Mouse (Mus musculus) ES-Bruce4 (cell line): ENCODE measurements around the gene Cpox. TPM values are rescaled to one million over a fixed set of nuclear protein-coding genes. Genes with fewer than 3 reads are reported as not detected.

Experiments used
- H3K27ac ChIP-seq: 2 replicates; pipeline ENCODE4 v1.5.1; 2012; ENCODE audit warnings: low read length, inconsistent platforms; ENCODE audit not compliant: insufficient read depth
- H3K27me3 ChIP-seq: 2 replicates; pipeline ENCODE4 v1.6.1; 2012; ENCODE audit warnings: mild to moderate bottlenecking, low read length, inconsistent platforms; ENCODE audit not compliant: control insufficient read depth, poor library complexity, insufficient read depth, severe bottlenecking
- H3K36me3 ChIP-seq: 2 replicates; pipeline ENCODE4 v1.6.1; 2012; ENCODE audit warnings: inconsistent platforms, mild to moderate bottlenecking, low read length, moderate library complexity; ENCODE audit not compliant: control insufficient read depth, poor library complexity, insufficient read depth, severe bottlenecking
- H3K4me1 ChIP-seq: one replicate; pipeline ENCODE4 v1.8.1; 2011; ENCODE audit warnings: low read length; ENCODE audit not compliant: control insufficient read depth, insufficient read depth
- H3K4me3 ChIP-seq: 2 replicates; pipeline ENCODE4 v1.5.1; 2011; ENCODE audit warnings: low read depth, mild to moderate bottlenecking, low read length
- H3K9ac ChIP-seq: 2 replicates; pipeline ENCODE4 v1.6.1; 2012; ENCODE audit warnings: low read depth, mild to moderate bottlenecking, inconsistent platforms; ENCODE audit not compliant: poor library complexity, severe bottlenecking
- H3K9me3 ChIP-seq: replicated peaks from 2 replicates; pipeline ENCODE4 v1.6.1; 2012; ENCODE audit warnings: mild to moderate bottlenecking, low read length, inconsistent platforms; ENCODE audit not compliant: control insufficient read depth, poor library complexity, insufficient read depth, severe bottlenecking
- CTCF ChIP-seq: IDR thresholded peaks from one replicate; pipeline ENCODE4 v1.8.1; 2011; ENCODE audit warnings: low read depth, low read length
- EP300 ChIP-seq: IDR thresholded peaks from 2 replicates; pipeline ENCODE4 v1.6.1; 2011; ENCODE audit warnings: low read depth, low read length; ENCODE audit not compliant: insufficient read depth
- POLR2A ChIP-seq: IDR thresholded peaks from one replicate; pipeline ENCODE4 v1.8.1; 2011; ENCODE audit warnings: low read length; ENCODE audit not compliant: insufficient read depth
- polyA plus RNA-seq: library from polyadenylated mRNA; stranded (reverse); fragments of >200 nt; gene quantifications from 2 replicates; pipeline ENCODE4 v1.2.4, GENCODE M21; 2011; ENCODE audit warnings: low read depth; ENCODE audit not compliant: missing spikeins, insufficient read depth, insufficient read length

The Cpox gene
- polyA plus RNA-seq, 1 experiment, result 35.2 TPM

DNA sequence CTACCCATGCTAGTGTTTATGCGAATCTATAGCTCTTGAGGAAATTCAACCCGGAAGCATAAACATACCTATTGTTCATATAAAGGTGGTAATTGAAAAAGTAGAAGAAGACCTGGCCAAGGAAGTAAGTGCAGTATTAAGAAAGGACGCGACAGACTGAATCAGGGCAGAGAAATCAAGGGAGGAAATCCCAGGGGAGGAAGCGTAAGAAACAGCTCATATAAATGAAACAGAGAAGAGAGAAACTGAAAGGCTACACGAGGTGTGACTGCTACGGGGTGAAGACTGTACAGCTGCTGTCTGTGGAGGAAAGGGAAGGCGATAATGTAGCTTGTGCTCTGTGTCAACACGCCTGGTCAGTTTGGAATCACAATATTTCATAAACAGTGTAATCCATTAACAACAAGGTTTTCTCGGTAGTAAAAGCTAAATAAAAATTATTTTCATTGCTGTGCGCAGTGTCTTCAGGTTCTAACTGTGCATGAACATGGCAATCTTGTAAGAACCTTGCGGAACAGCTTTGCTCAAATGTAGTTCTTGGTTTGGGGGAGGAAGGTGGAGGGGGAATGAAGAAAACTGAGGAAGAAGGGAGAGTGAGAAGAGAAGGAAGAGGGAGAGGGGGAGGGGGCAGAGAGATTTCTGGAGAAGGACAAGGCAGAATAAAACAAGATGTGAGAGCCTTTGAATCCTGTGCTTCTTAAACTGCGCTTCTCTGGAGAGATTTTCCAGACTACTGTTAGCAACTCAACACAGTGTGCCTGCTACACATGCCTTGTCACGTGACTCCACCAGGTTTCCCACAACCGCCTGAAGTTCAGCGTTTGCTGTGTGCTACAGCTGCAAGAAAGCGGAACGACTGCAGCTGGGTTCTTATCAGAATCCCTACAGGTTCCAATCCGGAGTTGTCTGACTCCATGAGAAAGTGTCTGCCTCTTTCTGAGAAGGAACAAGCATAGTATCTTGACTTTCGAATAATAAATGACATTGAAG lies 15.8 kb downstream of the Cpox start:
- Histone ChIP-seq H3K9me3 (no peaks in the 10 kb centered on the region), H3K36me3 (peaks cover under 1% of the 10 kb centered on the region; the same call in 1 of the 2 replicates), H3K27me3 (no peaks in the 10 kb centered on the region), H3K27ac (no peak overlapping the region), H3K4me3 (no peak overlapping the region), H3K4me1 (no peaks in the 10 kb centered on the region), H3K9ac (no peak overlapping the region)
- TF ChIP-seq EP300, result no peak

DNA sequence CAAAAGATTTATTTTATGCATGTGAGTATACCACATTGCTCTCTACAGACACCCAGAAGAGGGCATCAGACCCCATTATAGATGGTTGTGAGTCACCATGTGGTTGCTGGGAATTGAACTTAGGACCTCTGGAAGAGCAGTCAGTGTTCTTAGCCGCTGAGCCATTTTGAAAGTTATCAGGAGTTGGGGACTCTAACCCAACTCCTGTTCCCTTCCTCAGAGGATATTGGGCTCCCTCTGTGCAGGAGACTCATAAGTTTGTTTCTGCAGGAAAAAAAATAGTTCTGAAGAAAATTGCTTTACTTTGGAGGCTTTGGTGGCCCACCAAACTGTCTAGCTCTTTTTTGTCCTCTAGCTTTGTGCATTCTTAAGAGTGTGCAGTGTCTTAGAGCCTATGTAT lies 18.4 kb downstream of the Cpox start:
- H3K36me3 ChIP-seq, result no peaks in the 10 kb centered on the region
- no peaks in the 10 kb centered on the region for H3K4me1 ChIP-seq
- TF ChIP-seq POLR2A (no peak), EP300 (no peak), CTCF (no peak)
- no peak overlapping the region for H3K27ac ChIP-seq
- H3K4me3 ChIP-seq, result no peak overlapping the region
- no peaks in the 10 kb centered on the region for H3K27me3 ChIP-seq
- no peak overlapping the region for H3K9ac ChIP-seq
- no peaks in the 10 kb centered on the region for H3K9me3 ChIP-seq

DNA sequence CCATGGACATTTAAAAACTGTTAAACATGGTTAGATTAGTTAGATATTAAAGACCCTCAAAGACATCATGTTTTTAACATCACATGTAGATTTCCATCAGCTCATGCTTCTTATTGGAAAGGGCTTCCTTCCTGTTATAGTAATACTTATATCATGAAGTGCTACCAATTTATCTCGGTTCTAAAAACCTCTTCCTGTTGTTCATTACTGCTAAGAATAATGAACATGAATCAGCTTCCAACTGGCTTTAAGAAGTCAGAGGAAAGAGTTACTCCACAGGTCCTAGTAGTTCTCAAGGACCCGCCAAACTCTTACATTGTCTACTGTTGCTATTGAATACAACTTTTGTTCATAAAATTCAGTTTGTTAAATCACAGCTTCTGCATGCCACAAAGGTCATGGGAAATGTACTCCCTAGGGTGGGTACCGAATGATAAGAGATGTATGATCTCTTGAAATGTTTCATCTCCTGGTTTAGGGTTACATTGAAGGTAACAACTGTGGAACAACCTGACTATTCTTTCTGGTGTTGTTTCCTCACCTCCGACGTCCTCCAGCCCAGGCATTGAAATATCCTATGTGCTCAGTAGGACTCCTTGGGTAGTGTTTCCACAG lies 19.6 kb downstream of the Cpox start:
- no peak for TF ChIP-seq POLR2A
- no peak for TF ChIP-seq CTCF
- TF ChIP-seq EP300, result no peak

DNA sequence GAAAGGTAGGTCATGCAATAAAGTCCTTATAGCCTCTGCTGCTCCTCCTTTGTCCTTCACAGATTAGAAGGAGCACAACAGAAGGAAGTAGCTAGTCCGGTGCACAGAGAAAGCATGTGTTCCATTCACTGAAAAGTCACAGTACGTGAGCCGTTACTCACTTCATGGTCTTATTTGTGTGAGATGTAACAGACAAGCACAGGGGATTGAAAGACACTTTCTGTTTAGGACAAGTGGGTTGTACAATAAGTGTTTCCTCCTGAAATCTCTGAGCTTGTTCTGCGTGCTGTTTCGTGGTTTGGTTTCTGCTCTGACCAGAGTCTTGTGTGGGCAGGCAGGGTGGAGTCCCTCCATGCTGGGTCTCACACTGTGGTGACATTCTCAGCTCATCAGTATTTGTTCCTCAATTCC lies 20.2 kb downstream of the Cpox start:
- H3K9me3 ChIP-seq, result no peaks in the 10 kb centered on the region
- no peak for TF ChIP-seq CTCF
- no peak for TF ChIP-seq EP300
- no peak for TF ChIP-seq POLR2A
- H3K27ac ChIP-seq, result no peak overlapping the region
- H3K4me1 ChIP-seq, result no peaks in the 10 kb centered on the region
- no peaks in the 10 kb centered on the region for H3K27me3 ChIP-seq
- no peaks in the 10 kb centered on the region for H3K36me3 ChIP-seq
- no peak overlapping the region for H3K9ac ChIP-seq
- no peak overlapping the region for H3K4me3 ChIP-seq

More for the DNA sequence above, 19.6 kb downstream of the Cpox start:
- H3K9ac ChIP-seq, result no peak overlapping the region
- H3K36me3 ChIP-seq, result no peaks in the 10 kb centered on the region
- H3K9me3 ChIP-seq, result no peaks in the 10 kb centered on the region
- no peak overlapping the region for H3K27ac ChIP-seq
- H3K27me3 ChIP-seq, result no peaks in the 10 kb centered on the region
- no peak overlapping the region for H3K4me3 ChIP-seq
- no peaks in the 10 kb centered on the region for H3K4me1 ChIP-seq

GRCm38 (mm10) chr16:58694091-58694490 lies 24.0 kb downstream of the Cpox start:
- Histone ChIP-seq H3K4me1 (no peaks in the 10 kb centered on the region), H3K27me3 (no peaks in the 10 kb centered on the region), H3K36me3 (no peaks in the 10 kb centered on the region), H3K4me3 (no peak overlapping the region), H3K9me3 (no peaks in the 10 kb centered on the region), H3K27ac (no peak overlapping the region), H3K9ac (no peak overlapping the region)
- TF ChIP-seq EP300 (no peak), POLR2A (no peak), CTCF (no peak)

- no peaks in the 10 kb centered on the region for H3K27me3 ChIP-seq
- H3K4me1 ChIP-seq, result no peaks in the 10 kb centered on the region
- H3K36me3 ChIP-seq, result no peaks in the 10 kb centered on the region
- H3K27ac ChIP-seq, result no peak overlapping the region
- no peak overlapping the region for H3K9ac ChIP-seq
- no peaks in the 10 kb centered on the region for H3K9me3 ChIP-seq
- TF ChIP-seq EP300 (no peak), CTCF (no peak), POLR2A (no peak)
- H3K4me3 ChIP-seq, result no peak overlapping the region
Measured at GRCm38 (mm10) chr16:58696796-58697195, 26.7 kb downstream of the Cpox start.
